Mouse (Mus musculus): Measurements from ENCODE around the gene Ltbp1. TPM values are rescaled to one million over a fixed set of nuclear protein-coding genes. Genes with fewer than 3 reads are reported as not detected.

The Ltbp1 gene
- total RNA-seq, 2 experiments from 2014 or later: 7.2 to 7.8 TPM

DNA sequence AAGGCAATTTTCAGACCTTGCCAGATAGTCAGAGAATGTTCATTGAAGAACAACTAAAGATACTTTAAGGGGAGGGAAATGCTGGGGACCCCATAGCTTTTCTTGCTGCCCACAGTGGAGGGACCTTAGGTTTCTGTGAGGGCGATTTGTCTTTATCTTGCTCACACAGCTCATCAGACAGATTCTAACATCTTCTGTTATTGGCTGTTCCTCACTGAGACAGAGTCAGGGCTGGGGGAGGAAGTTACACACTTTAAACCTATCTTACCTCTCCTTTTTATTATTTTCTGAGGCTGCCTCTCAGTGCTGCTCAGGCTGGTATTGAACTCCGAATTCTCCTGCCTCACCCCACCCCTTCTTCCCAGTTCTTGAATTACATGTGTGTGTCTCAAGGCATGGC lies 5.3 kb upstream of the Ltbp1 start:
- no peak for DNase-seq (ENCODE audit: low spot score in 2 of 2)

- DNase-seq (ENCODE audit: low spot score in 2 of 2): peak; percentile 71 to 75
These were observed 548 bp upstream of the Ltbp1 start for GRCm38 (mm10) chr17:75004820-75005219.

DNA sequence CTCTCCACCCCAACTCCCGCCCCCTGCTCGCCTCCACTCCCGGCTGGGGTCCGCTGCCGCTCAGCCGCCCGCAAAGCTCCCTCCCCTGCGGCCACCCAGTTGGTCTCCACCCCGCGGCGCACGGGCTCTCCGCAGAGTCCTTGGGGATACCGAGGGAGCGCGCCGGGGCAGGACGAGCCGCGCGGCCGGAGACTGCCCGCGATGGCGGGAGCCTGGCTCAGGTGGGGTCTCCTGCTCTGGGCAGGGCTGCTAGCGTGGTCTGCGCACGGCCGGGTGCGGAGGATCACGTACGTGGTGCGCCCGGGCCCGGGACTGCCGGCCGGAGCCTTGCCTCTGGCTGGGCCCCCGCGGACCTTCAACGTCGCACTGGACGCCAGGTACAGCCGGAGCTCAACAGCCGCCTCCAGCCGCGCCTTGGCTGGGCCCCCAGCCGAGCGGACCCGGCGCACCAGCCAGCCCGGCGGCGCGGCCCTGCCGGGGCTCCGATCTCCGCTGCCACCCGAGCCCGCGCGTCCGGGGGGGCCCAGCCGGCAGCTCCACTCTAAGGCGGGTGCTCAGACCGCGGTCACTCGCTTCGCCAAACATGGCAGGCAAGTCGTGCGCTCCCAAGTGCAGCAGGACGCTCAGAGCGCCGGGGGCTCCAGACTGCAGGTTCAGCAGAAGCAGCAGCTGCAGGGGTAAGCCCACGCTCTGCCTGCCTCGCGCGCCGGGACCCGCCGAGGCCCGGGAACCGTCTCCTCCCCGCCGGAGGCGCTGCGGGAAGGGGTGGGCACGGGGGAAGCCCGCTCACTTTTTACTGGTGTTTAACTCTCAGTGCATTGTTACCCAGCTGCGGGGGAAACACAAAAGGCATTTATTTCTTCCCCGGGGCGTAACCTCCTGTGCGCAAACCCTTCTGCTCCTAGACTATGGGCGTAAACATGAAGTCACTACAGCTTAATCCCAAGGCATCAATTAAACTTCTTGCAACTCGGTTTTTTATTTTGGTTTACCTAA lies 615 bp downstream of the Ltbp1 start:
- DNase-seq (ENCODE audit: low spot score in 2 of 2): peak; percentile 12 to 32

DNA sequence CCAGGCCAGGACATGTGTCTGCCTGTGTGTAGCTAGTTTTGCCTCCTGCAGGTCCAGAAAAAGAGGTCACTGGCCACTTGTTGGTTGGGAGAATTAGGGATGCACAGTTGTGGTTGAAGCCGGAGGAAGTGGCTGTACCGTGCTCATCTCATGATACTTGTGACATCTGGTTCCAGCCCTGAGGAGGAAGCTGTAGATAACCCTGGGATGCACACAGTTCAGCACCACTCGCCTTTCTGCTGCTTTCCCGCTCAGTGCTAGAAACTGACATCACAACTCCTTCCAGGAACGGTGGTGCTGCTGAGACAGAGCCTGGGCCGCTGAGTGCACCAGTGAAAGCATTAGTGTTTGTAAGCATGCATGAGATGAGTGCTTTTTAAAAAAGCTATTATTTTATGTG lies 5.6 kb downstream of the Ltbp1 start:
- no peak for DNase-seq (ENCODE audit: low spot score in 2 of 2)

- no peak for DNase-seq (ENCODE audit: low spot score in 2 of 2)
These were observed 7.8 kb downstream of the Ltbp1 start for GRCm38 (mm10) chr17:75013211-75013610.

- no peak for DNase-seq (ENCODE audit: low spot score in 2 of 2)
These were observed 8.5 kb downstream of the Ltbp1 start for GRCm38 (mm10) chr17:75013868-75014267.

DNA sequence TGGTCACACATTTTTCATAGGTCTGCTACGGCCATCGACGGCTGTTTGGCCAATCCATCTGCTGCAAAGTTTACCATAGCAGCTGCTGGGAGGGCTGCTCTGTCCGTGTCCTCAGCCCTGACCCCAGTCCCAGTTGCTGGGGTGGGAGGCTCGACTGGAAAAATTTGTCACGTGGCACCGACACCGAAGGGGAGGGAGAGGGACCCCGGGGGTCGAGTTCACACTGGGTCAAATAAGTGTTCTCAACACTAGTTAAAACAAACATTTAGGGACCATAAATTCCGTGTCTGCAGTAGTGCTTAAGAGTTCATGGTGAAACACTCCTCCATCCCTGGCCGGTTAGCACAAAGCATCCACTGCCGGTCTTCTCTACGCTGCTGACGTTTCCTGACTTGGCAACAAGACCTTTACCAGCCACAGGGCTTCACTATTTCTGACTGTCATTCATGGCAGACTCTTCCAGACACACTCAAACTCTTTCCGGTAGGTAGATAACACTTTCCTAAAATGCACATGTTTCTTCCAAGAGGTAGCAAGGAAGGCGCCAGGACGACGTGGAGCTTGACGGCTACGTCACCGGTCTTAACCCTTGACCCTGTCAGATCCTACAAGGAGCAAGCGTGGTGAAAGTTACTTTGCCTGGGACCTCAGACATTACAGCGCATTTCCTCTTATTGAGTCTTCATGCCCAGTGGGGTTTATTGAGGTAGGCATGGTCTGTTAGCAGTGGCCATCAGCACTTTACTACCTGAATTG lies 9.4 kb downstream of the Ltbp1 start:
- DNase-seq (ENCODE audit: low spot score in 2 of 2): no peak

DNA sequence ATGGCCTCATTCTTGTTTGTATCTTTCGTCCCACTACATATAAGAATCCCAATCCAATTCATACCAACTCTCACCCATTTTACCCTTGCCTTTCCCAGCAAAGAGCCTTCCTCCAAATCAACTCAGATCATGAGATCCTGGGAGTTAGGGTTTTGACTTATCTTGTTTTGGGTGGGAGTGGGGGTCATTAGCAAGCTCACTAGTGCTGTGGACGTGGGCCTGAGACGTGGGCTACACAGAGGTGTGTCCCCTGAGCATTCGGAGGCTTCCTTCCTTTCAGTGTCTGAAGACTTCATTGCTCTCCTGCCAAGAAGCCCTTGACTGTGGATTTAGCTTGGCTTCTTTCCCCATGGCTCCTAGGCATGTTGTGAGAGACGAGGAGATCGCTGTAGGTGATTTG lies 10.2 kb downstream of the Ltbp1 start:
- no peak for DNase-seq (ENCODE audit: low spot score in 2 of 2)

DNA sequence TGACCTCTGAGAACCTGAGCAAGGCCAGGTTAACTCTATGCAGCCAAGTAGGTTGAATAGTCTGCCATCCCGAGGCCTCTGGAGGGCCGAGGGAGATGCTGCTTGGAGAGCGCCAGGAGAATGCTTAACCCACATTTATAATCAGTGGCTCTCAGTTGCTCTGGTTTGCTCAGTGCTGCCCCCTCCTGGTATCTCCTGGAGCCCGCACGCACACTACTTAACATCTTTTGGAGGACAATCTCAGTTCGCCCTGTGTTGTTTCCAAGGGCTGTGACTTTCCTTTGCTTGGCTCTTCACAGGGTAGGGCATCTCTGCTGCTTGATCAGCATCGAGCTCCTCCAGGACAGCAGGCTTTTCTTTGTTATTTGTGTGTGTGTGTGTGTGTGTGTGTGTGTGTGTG lies 12.1 kb downstream of the Ltbp1 start:
- DNase-seq (ENCODE audit: low spot score in 2 of 2): no peak

GRCm38 (mm10) chr17:75018142-75018541 lies 12.8 kb downstream of the Ltbp1 start:
- no peak for DNase-seq (ENCODE audit: low spot score in 2 of 2)

DNA sequence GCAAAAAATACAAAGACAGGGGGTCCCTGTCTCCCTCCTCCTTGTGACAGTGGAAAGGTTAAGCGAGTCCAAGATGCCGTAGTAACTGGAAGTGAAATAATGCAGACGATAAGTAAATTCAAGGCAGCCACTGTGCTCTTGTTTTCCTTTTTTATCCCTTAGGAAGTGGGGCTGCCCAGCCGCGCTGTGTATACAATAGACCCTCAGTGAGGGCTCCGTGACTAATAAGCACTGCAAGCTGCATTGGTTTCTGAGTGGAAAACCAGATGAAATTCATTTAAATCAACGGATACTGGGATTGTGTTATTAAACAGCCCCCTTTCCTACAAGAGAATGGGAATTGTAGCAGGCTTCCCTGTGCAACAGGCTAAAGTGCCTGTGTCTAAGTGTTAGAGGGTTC lies 14.7 kb downstream of the Ltbp1 start:
- no peak for DNase-seq (ENCODE audit: low spot score in 2 of 2)

DNA sequence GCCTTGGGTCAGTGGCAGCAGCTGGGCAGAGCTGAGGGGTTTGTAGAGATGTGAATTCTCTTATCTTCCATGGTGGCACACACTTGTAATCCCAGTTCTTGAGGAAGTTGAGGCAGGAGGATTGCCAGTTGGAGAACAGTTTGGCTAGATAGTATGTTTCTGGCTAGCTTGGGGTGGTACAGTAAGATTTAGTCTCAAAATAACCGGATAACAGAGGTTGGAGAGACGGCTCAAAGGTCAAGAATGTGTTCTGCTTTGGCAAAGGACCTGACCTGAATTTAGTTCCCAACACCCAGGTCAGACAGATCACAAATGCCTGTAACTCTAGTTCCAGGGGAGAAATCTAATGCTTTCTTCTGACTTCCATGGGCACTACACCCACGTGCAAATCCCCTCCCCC lies 15.3 kb downstream of the Ltbp1 start:
- DNase-seq (ENCODE audit: low spot score in 2 of 2): no peak

DNA sequence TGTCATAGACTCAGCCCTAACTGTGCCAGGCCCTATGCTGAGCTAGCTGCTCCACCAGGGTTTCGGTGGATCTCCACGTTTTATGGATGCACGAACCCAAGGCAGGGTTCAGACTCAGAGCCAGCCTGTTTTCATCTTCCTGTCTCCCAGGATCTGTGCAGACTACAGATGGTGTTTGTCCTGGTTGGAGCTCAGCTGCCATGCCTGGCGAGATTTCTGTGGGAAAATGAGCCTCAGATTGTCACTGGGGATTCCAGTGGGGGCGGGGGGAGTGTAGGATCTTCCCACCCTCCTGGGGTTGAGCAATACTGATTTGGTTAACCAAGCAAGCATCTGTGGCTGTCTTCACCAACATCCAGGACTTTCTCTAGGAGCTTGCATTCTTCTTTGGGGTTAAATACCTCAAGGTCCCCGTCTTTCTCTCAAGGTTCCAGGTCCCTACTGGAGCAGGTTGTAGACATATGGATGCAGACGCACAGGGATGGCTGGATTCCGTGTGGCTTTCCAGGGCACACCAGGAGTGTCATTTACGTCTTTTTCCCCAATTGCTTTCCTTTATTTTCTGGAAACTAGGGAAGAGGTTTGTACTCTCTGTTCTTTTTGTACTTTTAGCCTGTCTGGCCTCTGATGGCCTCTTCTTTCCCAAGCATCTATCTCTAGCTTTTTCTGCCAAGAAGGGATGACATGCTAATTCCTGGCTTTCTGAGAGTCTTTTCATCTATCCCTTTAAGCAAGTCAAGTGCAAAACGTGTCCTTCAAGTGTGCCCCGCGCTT lies 22.2 kb downstream of the Ltbp1 start:
- peak in 1 of 2 experiments; percentile 32 for DNase-seq (ENCODE audit: low spot score in 2 of 2)

DNA sequence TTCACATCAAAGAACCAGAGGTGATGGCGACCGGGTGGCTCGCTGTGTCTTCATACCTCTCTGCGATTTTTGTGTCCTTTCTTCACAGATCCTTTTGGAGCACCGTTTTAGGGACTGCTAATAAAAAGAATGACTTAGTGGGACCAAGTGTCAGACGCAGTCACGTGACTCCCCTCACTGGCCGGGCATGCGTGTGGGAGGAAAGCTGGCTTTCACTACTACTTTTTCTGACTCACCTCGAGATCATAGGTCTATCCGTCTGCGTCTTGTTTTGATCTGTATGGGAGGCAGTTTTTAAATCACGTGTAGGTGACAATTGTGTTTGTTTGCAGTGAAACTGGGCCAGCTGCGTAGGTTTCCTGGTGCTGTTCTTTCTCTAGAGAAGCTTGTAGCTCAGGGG lies 28.0 kb downstream of the Ltbp1 start:
- no peak for DNase-seq (ENCODE audit: low spot score in 2 of 2)

- no peak for DNase-seq (ENCODE audit: low spot score in 2 of 2)
These were observed 28.7 kb downstream of the Ltbp1 start for GRCm38 (mm10) chr17:75033872-75034615.

DNA sequence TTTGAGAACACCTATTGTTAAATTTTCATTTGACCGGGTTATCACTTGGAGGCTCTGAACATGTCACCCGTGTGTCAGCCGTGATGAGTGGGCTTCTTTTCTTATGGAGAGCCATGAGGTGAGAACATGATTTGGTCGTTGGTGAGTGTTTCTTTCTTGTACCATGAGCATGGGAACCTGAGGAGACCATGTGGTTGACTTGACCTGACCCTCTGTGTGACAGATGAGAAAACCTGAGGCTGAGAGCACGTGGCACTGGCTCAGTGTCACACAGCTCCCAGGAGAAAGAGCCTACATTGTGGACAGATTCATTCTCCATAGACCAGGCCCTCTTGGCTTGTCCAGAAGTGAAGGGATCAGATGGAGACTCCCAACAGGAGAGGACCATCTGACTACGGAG lies 31.5 kb downstream of the Ltbp1 start:
- no peak for DNase-seq (ENCODE audit: low spot score in 2 of 2)

- no peak for DNase-seq (ENCODE audit: low spot score in 2 of 2)
These were observed 33.6 kb downstream of the Ltbp1 start for GRCm38 (mm10) chr17:75039017-75039416.

- no peak for DNase-seq (ENCODE audit: low spot score in 2 of 2)
These were observed 44.1 kb downstream of the Ltbp1 start for GRCm38 (mm10) chr17:75049366-75049969.

- no peak for DNase-seq (ENCODE audit: low spot score in 2 of 2)
These were observed 46.1 kb downstream of the Ltbp1 start for GRCm38 (mm10) chr17:75051440-75051925.

GRCm38 (mm10) chr17:75055235-75055634 lies 49.9 kb downstream of the Ltbp1 start:
- no peak for DNase-seq (ENCODE audit: low spot score in 2 of 2)
